Mouse (Mus musculus) thymus, postnatal 25 days (tissue): Measurements from ENCODE around the gene Cdhr3.
"Not testable (repeated sequence)": the region's sequence is repeated elsewhere in the genome, so short reads cannot be mapped to it uniquely, and the experiment has no call there.

Experiments
- DNase-seq: peaks from one replicate; pipeline ENCODE4 v3.0.0; 2022

Cdhr3 gene

GRCm38 (mm10) chr12:33071901-33072672, 20.6 kb downstream of the Cdhr3 start:
- no peak for DNase-seq

- DNase-seq = no peak
Measured at GRCm38 (mm10) chr12:33068977-33069376, 23.7 kb downstream of the Cdhr3 start.

- no peak for DNase-seq
Measured at GRCm38 (mm10) chr12:33066355-33066754, 26.3 kb downstream of the Cdhr3 start.

GRCm38 (mm10) chr12:33065162-33065561, 27.5 kb downstream of the Cdhr3 start:
- no peak for DNase-seq

GRCm38 (mm10) chr12:33064266-33064665, 28.4 kb downstream of the Cdhr3 start:
- no peak for DNase-seq

GRCm38 (mm10) chr12:33063250-33063649, 29.4 kb downstream of the Cdhr3 start:
- DNase-seq = no peak

- DNase-seq = not testable (repeated sequence)
Measured at GRCm38 (mm10) chr12:33062379-33062778, 30.3 kb downstream of the Cdhr3 start.

- no peak for DNase-seq
Measured at GRCm38 (mm10) chr12:33061651-33062050, 31.0 kb downstream of the Cdhr3 start.

- DNase-seq = no peak
Measured at GRCm38 (mm10) chr12:33057231-33058048, 35.2 kb downstream of the Cdhr3 start.

- no peak for DNase-seq
Measured at GRCm38 (mm10) chr12:33056574-33056973, 36.1 kb downstream of the Cdhr3 start.

GRCm38 (mm10) chr12:33056074-33056473, 36.6 kb downstream of the Cdhr3 start:
- DNase-seq = no peak

- no peak for DNase-seq
Measured at GRCm38 (mm10) chr12:33053746-33054145, 38.9 kb downstream of the Cdhr3 start.

- no peak for DNase-seq
Measured at GRCm38 (mm10) chr12:33053311-33053710, 39.4 kb downstream of the Cdhr3 start.

GRCm38 (mm10) chr12:33048391-33048790, 44.3 kb downstream of the Cdhr3 start:
- DNase-seq = peak; percentile 40

- DNase-seq = no peak
Measured at GRCm38 (mm10) chr12:33046434-33046833, 46.2 kb downstream of the Cdhr3 start.

GRCm38 (mm10) chr12:33045533-33046361, 46.9 kb downstream of the Cdhr3 start:
- DNase-seq = no peak

GRCm38 (mm10) chr12:33041476-33041875, 51.2 kb downstream of the Cdhr3 start:
- no peak for DNase-seq

GRCm38 (mm10) chr12:33040811-33041210, 51.9 kb downstream of the Cdhr3 start:
- no peak for DNase-seq

- DNase-seq = no peak
Measured at GRCm38 (mm10) chr12:33038676-33039075, 54.0 kb downstream of the Cdhr3 start.

- no peak for DNase-seq
Measured at GRCm38 (mm10) chr12:33035719-33036521, 56.8 kb downstream of the Cdhr3 start.

- no peak for DNase-seq
Measured at GRCm38 (mm10) chr12:33035089-33035718, 57.5 kb downstream of the Cdhr3 start.
